Mouse (Mus musculus) liver, postnatal 0 days (tissue): ENCODE data around the gene Gm16434. TPM values are rescaled to one million over a fixed set of nuclear protein-coding genes. Genes with fewer than 3 reads are reported as not detected.
"Not testable (repeated sequence)": the region's sequence is repeated elsewhere in the genome, so short reads cannot be mapped to it uniquely, and the experiment has no call there.

ENCODE experiments used
- ATAC-seq: fragments of 200-750 bp; cut with Nextera tagmentation; 2 replicates; pipeline ENCODE4 v1.8.0; 2017; ENCODE audit warnings: mild to moderate bottlenecking, moderate library complexity
- DNase-seq: peaks from one replicate; pipeline ENCODE4 v3.0.0-alpha.2; 2016
- H3K27ac ChIP-seq: fragments of 300-500 bp; sonication (generic); 2 replicates; pipeline ENCODE4 v1.5.1; 2014; ENCODE audit warnings: antibody characterized with exemption, moderate library complexity, mild to moderate bottlenecking, low read depth
- H3K27me3 ChIP-seq: fragments of 300-500 bp; sonication (generic); 2 replicates; pipeline ENCODE4 v1.6.1; 2014; ENCODE audit warnings: low read length, control low read depth, mixed read lengths; ENCODE audit not compliant: insufficient read depth
- H3K36me3 ChIP-seq: fragments of 300-500 bp; sonication (generic); replicated peaks from 2 replicates; pipeline ENCODE4 v1.6.1; 2014; ENCODE audit warnings: mild to moderate bottlenecking, control low read depth, low read length, moderate library complexity, mixed read lengths; ENCODE audit not compliant: insufficient read depth
- H3K4me1 ChIP-seq: fragments of 300-500 bp; sonication (generic); 2 replicates; pipeline ENCODE4 v1.6.1; 2014; ENCODE audit warnings: antibody characterized with exemption, mild to moderate bottlenecking, control low read depth; ENCODE audit not compliant: insufficient read depth
- H3K4me2 ChIP-seq: fragments of 300-500 bp; sonication (generic); 2 replicates; pipeline ENCODE4 v1.6.1; 2014; ENCODE audit warnings: low read depth, mild to moderate bottlenecking, low read length, moderate library complexity, mixed read lengths
- H3K4me3 ChIP-seq: fragments of 300-500 bp; sonication (generic); 2 replicates; pipeline ENCODE4 v1.5.1; 2014; ENCODE audit warnings: low read depth, low read length
- H3K9ac ChIP-seq: fragments of 300-500 bp; sonication (generic); replicated peaks from 2 replicates; pipeline ENCODE4 v1.6.1; 2014; ENCODE audit warnings: mild to moderate bottlenecking, moderate library complexity
- H3K9me3 ChIP-seq: fragments of 300-500 bp; sonication (generic); 2 replicates; pipeline ENCODE4 v1.6.1; 2016; ENCODE audit warnings: mild to moderate bottlenecking, control low read depth, low read length, mixed read lengths
- CTCF ChIP-seq: sonication (generic); IDR thresholded peaks from 2 replicates; pipeline ENCODE4 v1.5.1; 2016; ENCODE audit warnings: antibody characterized with exemption, low read depth
- WGBS: fragments of 180-500 bp; shearing (Covaris S2); extraction: QIAGEN DNeasy Blood & Tissue Kit; methylation state at CpG from one replicate; pipeline ENCODE4 v1.1.7; 2014; ENCODE audit not compliant: insufficient replicate concordance; 5-methylcytosine and 5-hydroxymethylcytosine counted together
- polyA plus RNA-seq: library from polyadenylated mRNA; unstranded; fragments of >200 nt; fragmentation: Nextera tagmentation; extraction: Ambion mirVana; gene quantifications from 2 replicates; pipeline ENCODE4 v1.2.1, GENCODE M21; 2015

Gm16434 gene
- not detected in 2 replicates for polyA plus RNA-seq

DNA sequence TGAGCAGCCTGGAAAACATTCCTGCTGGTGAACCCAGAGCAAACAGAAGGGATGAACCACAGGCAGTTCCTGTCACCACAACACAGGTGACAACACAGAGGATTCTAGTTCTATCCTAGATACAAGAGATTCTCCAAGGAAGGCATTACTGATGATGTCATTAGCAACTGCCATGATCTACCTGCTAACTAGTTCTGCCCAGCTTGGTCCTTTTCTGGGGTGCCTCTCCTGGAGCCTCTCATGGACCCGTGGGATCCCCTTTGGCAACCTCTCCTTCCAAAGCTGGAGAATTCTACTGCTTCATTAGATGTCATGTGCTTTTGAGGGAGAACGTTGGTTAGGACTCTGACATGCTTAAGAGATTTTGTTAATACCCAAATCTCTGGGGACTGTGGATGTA lies at the start of gene Gm16434:
Gene Gm16434 (minus strand): TSS at position 101 of the 400 bp plus-strand sequence.
- DNase-seq, H3K4me3 ChIP-seq, H3K4me1 ChIP-seq, H3K36me3 ChIP-seq, H3K4me2 ChIP-seq, H3K27ac ChIP-seq, ATAC-seq, H3K9me3 ChIP-seq, H3K9ac ChIP-seq, H3K27me3 ChIP-seq: not testable (repeated sequence)
- no CpG with 5 or more reads among the region's 2 CpGs for WGBS

DNA sequence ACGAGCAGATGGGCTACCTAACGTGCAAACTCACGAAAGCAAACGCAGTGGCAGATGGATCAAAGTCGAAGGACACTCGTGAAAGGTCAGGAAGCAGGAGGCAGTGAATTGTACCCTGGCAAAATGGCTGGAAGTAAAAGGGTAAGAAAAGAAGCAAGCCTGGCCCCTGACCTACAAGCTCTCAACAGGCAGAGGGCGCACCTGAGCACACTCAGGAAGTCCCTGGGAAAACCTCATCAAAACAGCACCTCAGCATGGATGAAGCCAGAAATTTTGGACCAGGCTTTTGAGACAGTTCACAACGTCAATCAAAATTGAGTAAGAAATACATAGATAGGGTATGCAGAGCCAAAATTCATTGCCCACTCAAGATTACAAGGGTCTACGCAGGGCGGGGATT lies 49.2 kb upstream of the Gm16434 start:
- not testable (repeated sequence) for H3K9ac ChIP-seq, H3K4me1 ChIP-seq, H3K9me3 ChIP-seq, H3K27me3 ChIP-seq, ATAC-seq, H3K4me3 ChIP-seq, H3K36me3 ChIP-seq, H3K4me2 ChIP-seq, H3K27ac ChIP-seq
- TF ChIP-seq CTCF = peak; percentile 40; the same call in 1 of the 2 replicates
- WGBS = 3% methylated on average over 6 of the region's 10 CpGs
- peak; percentile 5 for DNase-seq

DNA sequence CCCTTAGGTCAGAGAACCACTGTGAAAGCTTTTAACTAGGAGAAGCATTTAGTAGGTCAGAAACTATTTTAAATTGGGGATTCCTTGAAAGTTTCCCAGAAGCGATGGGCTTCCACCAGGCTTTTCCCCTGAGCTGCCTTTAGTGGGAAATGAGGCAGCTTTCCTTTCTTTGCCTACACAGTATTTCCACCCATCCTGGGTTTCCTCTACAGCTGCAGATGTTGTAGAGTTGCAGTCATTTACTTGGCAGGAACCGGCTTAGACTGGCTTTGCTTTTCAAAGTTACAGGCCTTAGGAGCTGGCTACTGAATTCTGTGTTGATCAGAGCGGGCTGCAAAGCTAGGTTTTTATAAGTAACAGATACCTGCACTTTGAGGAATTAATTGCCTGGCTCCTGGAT lies 5.7 kb upstream of the Gm16434 start:
- H3K36me3 ChIP-seq, H3K4me2 ChIP-seq, H3K9me3 ChIP-seq, H3K27me3 ChIP-seq, DNase-seq, H3K4me3 ChIP-seq, H3K27ac ChIP-seq, H3K4me1 ChIP-seq, ATAC-seq, H3K9ac ChIP-seq: not testable (repeated sequence)
- WGBS = 85% methylated on average over 2 of the region's 3 CpGs

DNA sequence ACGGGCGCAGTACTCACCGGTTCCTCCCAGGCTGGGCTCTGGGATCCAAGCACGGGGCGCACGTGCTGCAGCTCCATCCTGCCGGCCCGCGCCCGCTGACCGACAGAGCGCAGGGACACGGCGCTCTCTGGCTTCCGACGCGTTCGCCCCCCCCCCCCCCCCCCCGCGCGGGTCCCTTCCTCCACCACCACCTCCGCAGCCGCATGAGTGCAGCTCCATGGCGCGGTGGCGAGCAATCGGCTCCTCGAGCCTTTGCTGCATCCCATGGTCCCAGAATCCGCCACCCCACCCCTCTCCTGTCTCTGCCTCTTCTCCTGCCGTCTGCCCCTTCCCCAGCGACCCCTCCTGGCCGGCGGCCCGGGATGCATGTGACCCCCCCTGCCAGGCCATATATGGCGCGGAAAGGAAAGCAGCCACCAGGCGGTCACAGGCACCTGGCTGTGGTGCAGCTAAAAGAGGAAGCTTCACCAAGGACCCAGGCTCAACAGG lies 19.8 kb downstream of the Gm16434 start, which contains the start of gene Gm3512:
Gene Gm3512 (minus strand): TSS at position 51 of the 489 bp plus-strand sequence.
- DNase-seq, ATAC-seq, H3K9ac ChIP-seq, H3K4me1 ChIP-seq, H3K4me2 ChIP-seq, H3K4me3 ChIP-seq, H3K36me3 ChIP-seq, H3K9me3 ChIP-seq, H3K27me3 ChIP-seq, H3K27ac ChIP-seq: not testable (repeated sequence)
- no CpG with 5 or more reads among the region's 37 CpGs for WGBS

Other genes with a start within 250 kb of the Gm16434 start
- gene Gm6356, start 220.7 kb downstream of the Gm16434 start, polyA plus RNA-seq = not detected in 2 replicates
- gene Gm10406, start 167.1 kb downstream of the Gm16434 start, polyA plus RNA-seq = not detected in 2 replicates
- gene Gm3685, start 149.6 kb downstream of the Gm16434 start, polyA plus RNA-seq = not detected in 2 replicates
- not detected in 2 replicates for gene Gm3696, start 93.9 kb downstream of the Gm16434 start, polyA plus RNA-seq
- gene Gm6676, start 69.1 kb downstream of the Gm16434 start, polyA plus RNA-seq = not detected in 2 replicates
- gene Gm3512, start 20.0 kb downstream of the Gm16434 start, polyA plus RNA-seq = 0.18 TPM in 1 of 2 replicates, not detected in the other
- not detected in 2 replicates for gene Gm3727, start 70.2 kb upstream of the Gm16434 start, polyA plus RNA-seq
- gene Gm3739, start 120.5 kb upstream of the Gm16434 start, polyA plus RNA-seq = not detected in 2 replicates
- gene Gm5797, start 137.9 kb upstream of the Gm16434 start, polyA plus RNA-seq = not detected in 2 replicates
- gene Gm8374, start 170.6 kb upstream of the Gm16434 start, polyA plus RNA-seq = not detected in 2 replicates